Mouse (Mus musculus): ENCODE measurements around the gene Mei4. TPM values are rescaled to one million over a fixed set of nuclear protein-coding genes. Genes with fewer than 3 reads are reported as not detected.

Mei4 gene
- 0.67 and 0.79 TPM in 2 replicates for polyA plus RNA-seq (2014; fragmentation: Nextera tagmentation; extraction: Ambion mirVana)

GRCm38 (mm10) chr9:81863181-81863887 is at the start of gene Mei4:
Mei4 (plus strand) TSS chr9:81863670.
- ATAC-seq (ENCODE audit: low FRiP score) (peak; percentile 99), DNase-seq (ENCODE audit: low spot score) (peak; percentile 85)
- peak within 1 kb of the TSS; percentile 41 for H3K4me3 ChIP-seq (ENCODE audit: low read depth, low read length)
- no peaks in the 10 kb centered on the region for H3K9me3 ChIP-seq (ENCODE audit: control insufficient read depth, low read length)
- no peaks in the 10 kb centered on the region for H3K36me3 ChIP-seq (ENCODE audit: control insufficient read depth, insufficient read depth, low read length)
- 4% methylated on average over 32 of the region's 32 CpGs for WGBS
- peak within 1 kb of the TSS; percentile 61 for H3K4me2 ChIP-seq (replicated peaks; ENCODE audit: low read depth, low read length)
- no peaks in the 10 kb centered on the region for H3K4me1 ChIP-seq (replicated peaks; ENCODE audit: control insufficient read depth, insufficient read depth, low read length)
- H3K27ac ChIP-seq (ENCODE audit: low read depth, low read length), result no peak within 1 kb of the TSS
- peak within 1 kb of the TSS; percentile 32; the same call in 1 of the 2 replicates for H3K9ac ChIP-seq (ENCODE audit: low read depth, low read length)
- no peaks in the 10 kb centered on the region; the same call in 1 of the 2 replicates for H3K27me3 ChIP-seq (ENCODE audit: control insufficient read depth, insufficient read depth, low read length)

- Histone ChIP-seq H3K9ac (ENCODE audit: low read depth, low read length) (no peak overlapping the region), H3K36me3 (ENCODE audit: control insufficient read depth, insufficient read depth, low read length) (no peaks in the 10 kb centered on the region), H3K4me3 (ENCODE audit: low read depth, low read length) (no peak overlapping the region), H3K4me1 (replicated peaks; ENCODE audit: control insufficient read depth, insufficient read depth, low read length) (no peaks in the 10 kb centered on the region), H3K9me3 (ENCODE audit: control insufficient read depth, low read length) (no peaks in the 10 kb centered on the region), H3K27ac (ENCODE audit: low read depth, low read length) (no peak overlapping the region), H3K4me2 (replicated peaks; ENCODE audit: low read depth, low read length) (no peak overlapping the region), H3K27me3 (ENCODE audit: control insufficient read depth, insufficient read depth, low read length) (no peaks in the 10 kb centered on the region)
- no peak for ATAC-seq (ENCODE audit: low FRiP score)
- DNase-seq (ENCODE audit: low spot score), result no peak
- 94% methylated on average over 1 of the region's 1 CpGs for WGBS
These were observed 43.6 kb upstream of the Mei4 start for GRCm38 (mm10) chr9:81819715-81820373.

- Histone ChIP-seq H3K27me3 (ENCODE audit: control insufficient read depth, insufficient read depth, low read length) (no peaks in the 10 kb centered on the region), H3K4me2 (replicated peaks; ENCODE audit: low read depth, low read length) (no peak overlapping the region), H3K4me1 (replicated peaks; ENCODE audit: control insufficient read depth, insufficient read depth, low read length) (no peaks in the 10 kb centered on the region), H3K9me3 (ENCODE audit: control insufficient read depth, low read length) (no peaks in the 10 kb centered on the region), H3K27ac (ENCODE audit: low read depth, low read length) (no peak overlapping the region), H3K4me3 (ENCODE audit: low read depth, low read length) (no peak overlapping the region), H3K9ac (ENCODE audit: low read depth, low read length) (no peak overlapping the region), H3K36me3 (ENCODE audit: control insufficient read depth, insufficient read depth, low read length) (no peaks in the 10 kb centered on the region)
- DNase-seq (ENCODE audit: low spot score) (no peak), ATAC-seq (ENCODE audit: low FRiP score) (no peak)
- WGBS, result 95% methylated on average over 2 of the region's 2 CpGs
These were observed 35.9 kb upstream of the Mei4 start for GRCm38 (mm10) chr9:81827560-81827959.

- DNase-seq (ENCODE audit: low spot score), result no peak
- Histone ChIP-seq H3K4me3 (ENCODE audit: low read depth, low read length) (no peak overlapping the region), H3K9me3 (ENCODE audit: control insufficient read depth, low read length) (no peaks in the 10 kb centered on the region), H3K27me3 (ENCODE audit: control insufficient read depth, insufficient read depth, low read length) (no peaks in the 10 kb centered on the region), H3K36me3 (ENCODE audit: control insufficient read depth, insufficient read depth, low read length) (no peaks in the 10 kb centered on the region), H3K9ac (ENCODE audit: low read depth, low read length) (no peak overlapping the region), H3K4me1 (replicated peaks; ENCODE audit: control insufficient read depth, insufficient read depth, low read length) (no peaks in the 10 kb centered on the region), H3K4me2 (replicated peaks; ENCODE audit: low read depth, low read length) (no peak overlapping the region), H3K27ac (ENCODE audit: low read depth, low read length) (no peak overlapping the region)
- no peak for ATAC-seq (ENCODE audit: low FRiP score)
These were observed 29.4 kb upstream of the Mei4 start for GRCm38 (mm10) chr9:81834056-81834455.

- Histone ChIP-seq H3K4me1 (replicated peaks; ENCODE audit: control insufficient read depth, insufficient read depth, low read length) (no peaks in the 10 kb centered on the region), H3K9ac (ENCODE audit: low read depth, low read length) (no peak overlapping the region), H3K27ac (ENCODE audit: low read depth, low read length) (no peak overlapping the region), H3K27me3 (ENCODE audit: control insufficient read depth, insufficient read depth, low read length) (no peaks in the 10 kb centered on the region; the same call in 1 of the 2 replicates), H3K9me3 (ENCODE audit: control insufficient read depth, low read length) (no peaks in the 10 kb centered on the region), H3K36me3 (ENCODE audit: control insufficient read depth, insufficient read depth, low read length) (no peaks in the 10 kb centered on the region), H3K4me2 (replicated peaks; ENCODE audit: low read depth, low read length) (no peak overlapping the region), H3K4me3 (ENCODE audit: low read depth, low read length) (no peak overlapping the region)
- no peak for ATAC-seq (ENCODE audit: low FRiP score)
- no peak for DNase-seq (ENCODE audit: low spot score)
- WGBS, result 39% methylated on average over 1 of the region's 1 CpGs
These were observed 4.6 kb upstream of the Mei4 start for GRCm38 (mm10) chr9:81858861-81859260.

GRCm38 (mm10) chr9:81863888-81864234 is 391 bp downstream of the Mei4 start:
- Histone ChIP-seq H3K4me2 (replicated peaks; ENCODE audit: low read depth, low read length) (peak overlapping the region; percentile 61), H3K27ac (ENCODE audit: low read depth, low read length) (no peak overlapping the region), H3K9ac (ENCODE audit: low read depth, low read length) (peak overlapping the region; percentile 32; the same call in 1 of the 2 replicates), H3K4me3 (ENCODE audit: low read depth, low read length) (peak overlapping the region; percentile 41), H3K36me3 (ENCODE audit: control insufficient read depth, insufficient read depth, low read length) (no peaks in the 10 kb centered on the region), H3K9me3 (ENCODE audit: control insufficient read depth, low read length) (no peaks in the 10 kb centered on the region), H3K4me1 (replicated peaks; ENCODE audit: control insufficient read depth, insufficient read depth, low read length) (no peaks in the 10 kb centered on the region), H3K27me3 (ENCODE audit: control insufficient read depth, insufficient read depth, low read length) (no peaks in the 10 kb centered on the region; the same call in 1 of the 2 replicates)
- DNase-seq (ENCODE audit: low spot score) (no peak), ATAC-seq (ENCODE audit: low FRiP score) (no peak)
- 24% methylated on average over 13 of the region's 13 CpGs for WGBS

GRCm38 (mm10) chr9:81866032-81866431 is 2.6 kb downstream of the Mei4 start:
- no peak overlapping the region for H3K27ac ChIP-seq (ENCODE audit: low read depth, low read length)
- DNase-seq (ENCODE audit: low spot score) (no peak), ATAC-seq (ENCODE audit: low FRiP score) (no peak)
- no peaks in the 10 kb centered on the region for H3K9me3 ChIP-seq (ENCODE audit: control insufficient read depth, low read length)
- 86% methylated on average over 2 of the region's 2 CpGs for WGBS
- no peaks in the 10 kb centered on the region; the same call in 1 of the 2 replicates for H3K27me3 ChIP-seq (ENCODE audit: control insufficient read depth, insufficient read depth, low read length)
- no peak overlapping the region for H3K9ac ChIP-seq (ENCODE audit: low read depth, low read length)
- no peaks in the 10 kb centered on the region for H3K4me1 ChIP-seq (replicated peaks; ENCODE audit: control insufficient read depth, insufficient read depth, low read length)
- no peak overlapping the region for H3K4me2 ChIP-seq (replicated peaks; ENCODE audit: low read depth, low read length)
- no peaks in the 10 kb centered on the region for H3K36me3 ChIP-seq (ENCODE audit: control insufficient read depth, insufficient read depth, low read length)
- H3K4me3 ChIP-seq (ENCODE audit: low read depth, low read length), result no peak overlapping the region

- H3K9ac ChIP-seq (ENCODE audit: low read depth, low read length), result no peak overlapping the region
- DNase-seq (ENCODE audit: low spot score) (no peak), ATAC-seq (ENCODE audit: low FRiP score) (no peak)
- H3K4me1 ChIP-seq (replicated peaks; ENCODE audit: control insufficient read depth, insufficient read depth, low read length), result no peaks in the 10 kb centered on the region
- H3K9me3 ChIP-seq (ENCODE audit: control insufficient read depth, low read length), result no peaks in the 10 kb centered on the region
- WGBS, result 79% methylated on average over 1 of the region's 1 CpGs
- H3K36me3 ChIP-seq (ENCODE audit: control insufficient read depth, insufficient read depth, low read length), result no peaks in the 10 kb centered on the region
- no peak overlapping the region for H3K4me2 ChIP-seq (replicated peaks; ENCODE audit: low read depth, low read length)
- H3K27me3 ChIP-seq (ENCODE audit: control insufficient read depth, insufficient read depth, low read length), result no peaks in the 10 kb centered on the region
- no peak overlapping the region for H3K4me3 ChIP-seq (ENCODE audit: low read depth, low read length)
- no peak overlapping the region for H3K27ac ChIP-seq (ENCODE audit: low read depth, low read length)
These were observed 58.0 kb downstream of the Mei4 start for GRCm38 (mm10) chr9:81921456-81921855.

GRCm38 (mm10) chr9:81924744-81925143 is 61.3 kb downstream of the Mei4 start:
- H3K4me2 ChIP-seq (replicated peaks; ENCODE audit: low read depth, low read length), result no peak overlapping the region
- H3K27ac ChIP-seq (ENCODE audit: low read depth, low read length), result no peak overlapping the region
- no peak for DNase-seq (ENCODE audit: low spot score)
- no peaks in the 10 kb centered on the region for H3K4me1 ChIP-seq (replicated peaks; ENCODE audit: control insufficient read depth, insufficient read depth, low read length)
- no peak for ATAC-seq (ENCODE audit: low FRiP score)
- no peaks in the 10 kb centered on the region for H3K36me3 ChIP-seq (ENCODE audit: control insufficient read depth, insufficient read depth, low read length)
- H3K27me3 ChIP-seq (ENCODE audit: control insufficient read depth, insufficient read depth, low read length), result no peaks in the 10 kb centered on the region
- no peak overlapping the region for H3K9ac ChIP-seq (ENCODE audit: low read depth, low read length)
- H3K9me3 ChIP-seq (ENCODE audit: control insufficient read depth, low read length), result no peaks in the 10 kb centered on the region
- H3K4me3 ChIP-seq (ENCODE audit: low read depth, low read length), result no peak overlapping the region

Data from hindbrain, embryonic 11.5 days (tissue).